Mouse (Mus musculus) E14TG2a.4 (cell line): ENCODE data around the gene Cntnap1.

Experiments
- CTCF ChIP-seq: conservative IDR thresholded peaks from 2 replicates; pipeline ENCODE4 v1.5.1; 2014; ENCODE audit warnings: low read length
- POU5F1 ChIP-seq: IDR thresholded peaks from 2 replicates; pipeline ENCODE4 v1.6.1; 2014; ENCODE audit warnings: low read length, borderline replicate concordance

GRCm38 (mm10) chr11:101180261-101180660, 9.9 kb downstream of the Cntnap1 start:
- no peak for TF ChIP-seq CTCF
- no peak for TF ChIP-seq POU5F1
